Mouse (Mus musculus): ENCODE data around the gene Sspo. TPM values are rescaled to one million over a fixed set of nuclear protein-coding genes. Genes with fewer than 3 reads are reported as not detected.
A peak's percentile ranks its signal among the peaks of the same experiment; 100 is the strongest.

Sspo gene
- polyA plus RNA-seq (2015; fragmentation: Nextera tagmentation; extraction: Ambion mirVana) = 0.61 and 0.74 TPM in 2 replicates

- TF ChIP-seq CTCF (IDR thresholded peaks at IDR 0.05; ENCODE audit: low read depth) = no peak
- no peak within 1 kb of the TSS for H3K27ac ChIP-seq (ENCODE audit: low read depth, low read length)
These were observed at the start of gene Sspo for GRCm38 (mm10) chr6:48447929-48448328. Sspo (plus strand) TSS chr6:48448229.

GRCm38 (mm10) chr6:48399906-48400305 is 48.1 kb upstream of the Sspo start:
- Histone ChIP-seq H3K27ac (ENCODE audit: low read depth, low read length) (no peak overlapping the region), H3K27me3 (replicated peaks; ENCODE audit: control insufficient read depth, insufficient read depth, low read length) (no peaks in the 10 kb centered on the region), H3K9me3 (ENCODE audit: control insufficient read depth) (no peaks in the 10 kb centered on the region), H3K4me2 (replicated peaks; ENCODE audit: low read depth) (no peak overlapping the region), H3K4me1 (replicated peaks; ENCODE audit: control insufficient read depth, insufficient read depth, low read length) (peaks cover 6% of the 10 kb centered on the region), H3K4me3 (ENCODE audit: low read depth, low read length) (no peak overlapping the region), H3K36me3 (ENCODE audit: control insufficient read depth, insufficient read depth) (peaks cover 10% of the 10 kb centered on the region), H3K9ac (ENCODE audit: low read depth, low read length) (no peak overlapping the region)
- TF ChIP-seq CTCF (IDR thresholded peaks at IDR 0.05; ENCODE audit: low read depth) = no peak
- ATAC-seq = no peak
- 88% methylated on average over 5 of the region's 5 CpGs for WGBS

More at GRCm38 (mm10) chr6:48447929-48448328, at the start of gene Sspo:
- no peak within 1 kb of the TSS for H3K4me2 ChIP-seq (replicated peaks; ENCODE audit: low read depth)
- no peak for ATAC-seq
- H3K9ac ChIP-seq (ENCODE audit: low read depth, low read length) = no peak within 1 kb of the TSS
- H3K36me3 ChIP-seq (ENCODE audit: control insufficient read depth, insufficient read depth) = no peaks in the 10 kb centered on the region
- no peaks in the 10 kb centered on the region for H3K9me3 ChIP-seq (ENCODE audit: control insufficient read depth)
- H3K4me1 ChIP-seq (replicated peaks; ENCODE audit: control insufficient read depth, insufficient read depth, low read length) = no peaks in the 10 kb centered on the region; the same call in none of the 2 replicates
- no peak within 1 kb of the TSS for H3K4me3 ChIP-seq (ENCODE audit: low read depth, low read length)
- WGBS = 92% methylated on average over 1 of the region's 1 CpGs
- H3K27me3 ChIP-seq (replicated peaks; ENCODE audit: control insufficient read depth, insufficient read depth, low read length) = no peaks in the 10 kb centered on the region

- H3K27me3 ChIP-seq (replicated peaks; ENCODE audit: control insufficient read depth, insufficient read depth, low read length) = no peaks in the 10 kb centered on the region
- H3K9ac ChIP-seq (ENCODE audit: low read depth, low read length) = no peak overlapping the region
- no peaks in the 10 kb centered on the region for H3K4me1 ChIP-seq (replicated peaks; ENCODE audit: control insufficient read depth, insufficient read depth, low read length)
- 93% methylated on average over 5 of the region's 5 CpGs for WGBS
- no peaks in the 10 kb centered on the region for H3K9me3 ChIP-seq (ENCODE audit: control insufficient read depth)
- no peak overlapping the region for H3K27ac ChIP-seq (ENCODE audit: low read depth, low read length)
- no peak overlapping the region for H3K4me2 ChIP-seq (replicated peaks; ENCODE audit: low read depth)
- no peak for ATAC-seq
- TF ChIP-seq CTCF (IDR thresholded peaks at IDR 0.05; ENCODE audit: low read depth) = no peak
- no peak overlapping the region for H3K4me3 ChIP-seq (ENCODE audit: low read depth, low read length)
- peaks cover 47% of the 10 kb centered on the region for H3K36me3 ChIP-seq (ENCODE audit: control insufficient read depth, insufficient read depth)
These were observed 44.0 kb upstream of the Sspo start for GRCm38 (mm10) chr6:48404071-48404470.

GRCm38 (mm10) chr6:48409726-48410343 is 38.2 kb upstream of the Sspo start:
- 89% methylated on average over 4 of the region's 4 CpGs for WGBS
- H3K4me3 ChIP-seq (ENCODE audit: low read depth, low read length) = no peak overlapping the region
- peaks cover 76% of the 10 kb centered on the region for H3K36me3 ChIP-seq (ENCODE audit: control insufficient read depth, insufficient read depth)
- no peak for TF ChIP-seq CTCF (IDR thresholded peaks at IDR 0.05; ENCODE audit: low read depth)
- no peaks in the 10 kb centered on the region for H3K27me3 ChIP-seq (replicated peaks; ENCODE audit: control insufficient read depth, insufficient read depth, low read length)
- H3K27ac ChIP-seq (ENCODE audit: low read depth, low read length) = peak overlapping the region; percentile 97
- no peak overlapping the region for H3K4me2 ChIP-seq (replicated peaks; ENCODE audit: low read depth)
- no peaks in the 10 kb centered on the region for H3K9me3 ChIP-seq (ENCODE audit: control insufficient read depth)
- no peak for ATAC-seq
- no peak overlapping the region for H3K9ac ChIP-seq (ENCODE audit: low read depth, low read length)
- H3K4me1 ChIP-seq (replicated peaks; ENCODE audit: control insufficient read depth, insufficient read depth, low read length) = peaks cover 3% of the 10 kb centered on the region; the same call in 1 of the 2 replicates

- Histone ChIP-seq H3K27me3 (replicated peaks; ENCODE audit: control insufficient read depth, insufficient read depth, low read length) (no peaks in the 10 kb centered on the region), H3K27ac (ENCODE audit: low read depth, low read length) (peak overlapping the region; percentile 97), H3K4me3 (ENCODE audit: low read depth, low read length) (no peak overlapping the region), H3K9ac (ENCODE audit: low read depth, low read length) (no peak overlapping the region), H3K36me3 (ENCODE audit: control insufficient read depth, insufficient read depth) (peaks cover 71% of the 10 kb centered on the region), H3K9me3 (ENCODE audit: control insufficient read depth) (no peaks in the 10 kb centered on the region), H3K4me1 (replicated peaks; ENCODE audit: control insufficient read depth, insufficient read depth, low read length) (peaks cover 3% of the 10 kb centered on the region; the same call in 1 of the 2 replicates), H3K4me2 (replicated peaks; ENCODE audit: low read depth) (no peak overlapping the region)
- ATAC-seq = no peak
- WGBS = 68% methylated on average over 3 of the region's 3 CpGs
- no peak for TF ChIP-seq CTCF (IDR thresholded peaks at IDR 0.05; ENCODE audit: low read depth)
These were observed 37.5 kb upstream of the Sspo start for GRCm38 (mm10) chr6:48410551-48410950.

GRCm38 (mm10) chr6:48411193-48412092 is 36.6 kb upstream of the Sspo start:
- Histone ChIP-seq H3K9me3 (ENCODE audit: control insufficient read depth) (no peaks in the 10 kb centered on the region), H3K4me1 (replicated peaks; ENCODE audit: control insufficient read depth, insufficient read depth, low read length) (peaks cover 3% of the 10 kb centered on the region; the same call in 1 of the 2 replicates), H3K36me3 (ENCODE audit: control insufficient read depth, insufficient read depth) (peaks cover 72% of the 10 kb centered on the region), H3K4me3 (ENCODE audit: low read depth, low read length) (no peak overlapping the region), H3K4me2 (replicated peaks; ENCODE audit: low read depth) (no peak overlapping the region), H3K27ac (ENCODE audit: low read depth, low read length) (peak overlapping the region; percentile 97), H3K27me3 (replicated peaks; ENCODE audit: control insufficient read depth, insufficient read depth, low read length) (no peaks in the 10 kb centered on the region), H3K9ac (ENCODE audit: low read depth, low read length) (peak overlapping the region; percentile 37; the same call in 1 of the 2 replicates)
- ATAC-seq = peak; percentile 88
- WGBS = 48% methylated on average over 6 of the region's 6 CpGs
- TF ChIP-seq CTCF (IDR thresholded peaks at IDR 0.05; ENCODE audit: low read depth) = no peak

Measured in intestine, postnatal 0 days (tissue).